Mouse (Mus musculus) urinary bladder, adult 2 months (tissue): ENCODE measurements around the gene Sclt1. TPM values are rescaled to one million over a fixed set of nuclear protein-coding genes. Genes with fewer than 3 reads are reported as not detected.
"Not testable (repeated sequence)": the region's sequence is repeated elsewhere in the genome, so short reads cannot be mapped to it uniquely, and the experiment has no call there.

Experiments used
- DNase-seq: peaks from one replicate; pipeline ENCODE4 v3.0.0; 2022; ENCODE audit warnings: low spot score
- polyA plus RNA-seq: library from polyadenylated mRNA; depleted of rRNA; stranded (reverse); fragments of >200 nt; gene quantifications from 2 replicates; pipeline ENCODE4 v1.2.3, GENCODE M21; 2012; rRNA removed

Gene Sclt1
- 6.1 and 6.5 TPM in 2 replicates for polyA plus RNA-seq

- peak; percentile 90 for DNase-seq
Observed at GRCm38 (mm10) chr3:41742278-41742934, at the start of gene Sclt1, which contains the start of gene D3Ertd751e. Gene Sclt1 (minus strand): TSS chr3:41742514. Gene D3Ertd751e (plus strand): TSS chr3:41742611.

GRCm38 (mm10) chr3:41762091-41762490 lies 19.8 kb upstream of the Sclt1 start:
- DNase-seq: no peak

GRCm38 (mm10) chr3:41754556-41754955 lies 12.2 kb upstream of the Sclt1 start:
- no peak for DNase-seq

- DNase-seq: no peak
Observed at GRCm38 (mm10) chr3:41743436-41743835, 1.1 kb upstream of the Sclt1 start.

DNA sequence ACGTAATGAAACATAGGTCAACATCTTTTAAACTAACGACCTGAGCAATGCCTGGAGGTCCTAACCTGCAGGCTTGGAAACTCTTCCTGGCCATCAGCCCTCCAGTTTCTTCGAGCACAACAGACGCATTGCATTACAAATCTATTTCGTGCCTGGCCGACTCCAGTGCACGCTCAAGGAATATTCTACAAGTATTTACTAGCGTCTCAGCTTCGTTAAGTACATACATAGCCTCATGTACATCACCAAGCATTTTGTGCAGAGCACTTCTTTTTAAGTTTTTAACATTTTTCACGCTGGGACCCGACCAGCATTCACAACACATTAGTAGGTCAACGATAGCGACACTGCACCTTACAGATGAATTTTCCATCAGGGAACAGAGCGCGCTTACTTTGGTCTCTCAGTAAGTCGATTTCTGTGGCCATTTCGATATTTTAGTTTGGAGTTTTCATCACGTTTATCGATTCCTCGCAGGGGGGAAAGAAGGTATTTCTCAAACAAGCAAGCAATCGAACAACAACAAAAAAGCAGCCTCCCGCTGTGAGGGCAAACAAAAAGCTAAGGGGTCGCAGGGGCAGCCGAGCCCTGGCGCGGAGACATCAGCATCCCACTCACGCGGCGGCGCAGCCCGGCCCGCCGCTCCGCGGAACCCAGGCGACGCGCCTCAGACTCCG lies 575 bp downstream of the Sclt1 start:
- no peak for DNase-seq

DNA sequence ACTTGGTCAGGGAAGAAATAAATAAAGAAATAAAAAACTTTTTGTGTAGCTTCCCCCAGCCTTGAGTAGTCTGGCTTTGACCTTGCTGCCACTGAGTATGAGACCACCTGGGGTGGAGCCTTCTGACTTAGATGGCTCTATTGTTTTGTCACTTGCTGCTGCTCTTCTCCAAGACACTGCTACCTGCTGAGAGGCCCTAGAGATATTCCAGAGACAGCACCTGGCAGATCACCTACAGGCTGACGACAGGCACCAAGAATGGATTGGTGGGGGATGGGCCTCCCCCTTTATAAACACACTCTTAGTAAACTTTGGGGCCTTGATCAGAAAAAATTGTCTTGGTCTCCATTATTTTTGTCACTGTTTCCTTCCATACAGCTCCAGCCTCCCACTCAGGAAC lies 46.6 kb downstream of the Sclt1 start:
- DNase-seq: no peak

- DNase-seq: no peak
Observed at GRCm38 (mm10) chr3:41692440-41693142, 49.7 kb downstream of the Sclt1 start.

GRCm38 (mm10) chr3:41690114-41690640 lies 52.1 kb downstream of the Sclt1 start:
- DNase-seq: not testable (repeated sequence)

GRCm38 (mm10) chr3:41686396-41686795 lies 55.9 kb downstream of the Sclt1 start:
- no peak for DNase-seq

DNA sequence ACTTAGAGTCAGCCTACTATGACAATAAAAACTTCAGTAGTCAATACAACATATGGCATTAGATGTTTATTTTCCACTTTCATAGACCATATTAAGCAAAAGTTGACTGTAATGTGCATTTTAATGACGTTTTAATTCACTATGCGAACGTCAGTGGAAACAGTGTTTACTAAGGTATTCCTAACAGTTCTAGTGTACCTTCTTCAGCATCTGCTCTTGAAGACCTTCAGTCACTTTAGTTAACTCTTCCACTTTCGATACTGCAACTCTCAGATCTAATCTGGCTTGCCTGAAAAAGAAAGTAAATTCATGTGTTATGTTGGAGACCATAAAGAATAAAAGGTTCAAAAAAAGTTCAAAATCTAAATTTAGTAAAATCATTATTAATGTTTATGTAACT lies 60.2 kb downstream of the Sclt1 start:
- no peak for DNase-seq

- DNase-seq: no peak
Observed at GRCm38 (mm10) chr3:41676648-41677047, 65.7 kb downstream of the Sclt1 start.

DNA sequence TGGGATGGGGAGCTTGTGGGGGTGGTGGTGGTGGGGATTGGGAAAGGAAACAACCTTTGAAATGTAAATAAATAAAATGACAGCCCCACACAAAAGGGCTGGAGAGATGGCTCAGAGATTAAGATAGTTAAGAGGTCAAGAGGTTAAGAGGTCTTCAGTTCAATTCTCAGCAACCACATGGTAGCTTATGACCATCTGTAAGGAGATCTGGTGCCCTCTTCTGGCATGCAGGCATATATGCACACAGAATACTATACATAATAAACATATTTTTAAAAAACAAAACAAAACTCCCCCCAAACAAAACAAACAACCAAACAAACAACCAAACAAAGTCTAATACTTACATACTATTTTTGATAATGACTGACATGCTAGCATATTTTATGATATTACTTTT lies 67.5 kb downstream of the Sclt1 start:
- DNase-seq: no peak

DNA sequence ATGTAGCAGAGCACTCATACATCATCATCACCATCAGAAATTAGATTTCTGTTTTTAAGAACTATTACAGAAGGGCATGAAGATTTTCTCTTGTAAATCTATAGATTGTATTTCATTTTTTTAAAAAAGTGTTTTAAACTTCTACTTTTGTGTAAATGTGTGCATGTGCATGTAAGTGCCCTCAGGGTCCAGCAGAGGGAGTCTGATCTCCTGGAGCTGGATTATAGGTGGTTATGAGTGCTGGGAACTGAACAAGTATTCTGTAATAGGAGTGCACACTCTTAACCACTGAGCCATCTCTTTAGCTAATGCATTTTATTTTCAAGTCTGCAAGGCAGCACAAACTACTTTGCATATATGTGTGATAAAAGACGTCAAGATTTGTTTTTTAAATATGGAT lies 86.7 kb downstream of the Sclt1 start:
- no peak for DNase-seq

DNA sequence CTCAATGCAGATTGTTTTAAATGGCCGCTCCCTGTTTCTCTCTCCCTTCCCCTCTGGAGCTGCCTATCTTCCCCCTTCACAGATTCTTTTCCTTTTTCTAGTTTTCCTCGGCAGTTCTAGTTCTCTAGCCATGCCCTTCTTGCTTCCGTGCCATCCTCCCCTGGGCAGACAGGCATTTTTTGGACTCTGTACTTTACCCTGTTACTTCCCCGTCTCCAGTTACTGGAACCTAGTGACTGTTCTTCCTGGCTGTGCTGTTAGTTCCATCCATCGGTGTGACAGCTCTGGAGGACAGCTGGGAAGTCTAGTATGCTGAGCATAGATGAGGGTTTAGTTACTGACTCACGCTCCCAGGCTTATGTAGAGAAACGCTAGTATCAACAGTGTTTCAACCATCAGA lies 121.3 kb downstream of the Sclt1 start:
- no peak for DNase-seq

DNA sequence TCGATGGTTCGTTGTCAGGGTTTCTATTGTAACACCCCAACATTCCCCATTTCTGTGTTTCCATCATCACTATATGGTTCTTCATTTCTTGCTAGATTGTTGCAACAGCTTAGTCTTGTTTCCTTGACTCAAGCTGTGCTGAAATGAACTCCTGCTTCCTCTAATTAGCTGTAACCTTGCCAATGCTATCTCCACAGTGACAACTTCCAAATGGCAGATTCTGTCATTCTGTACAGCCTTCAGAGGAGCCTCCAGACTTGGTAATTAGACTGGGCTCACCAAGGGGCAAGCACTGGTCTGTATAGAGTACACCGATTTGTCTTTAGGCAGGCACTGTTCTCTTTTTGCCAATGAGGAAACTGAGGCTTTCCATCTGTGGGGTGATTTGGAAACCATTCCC lies 123.8 kb downstream of the Sclt1 start:
- DNase-seq: no peak

DNA sequence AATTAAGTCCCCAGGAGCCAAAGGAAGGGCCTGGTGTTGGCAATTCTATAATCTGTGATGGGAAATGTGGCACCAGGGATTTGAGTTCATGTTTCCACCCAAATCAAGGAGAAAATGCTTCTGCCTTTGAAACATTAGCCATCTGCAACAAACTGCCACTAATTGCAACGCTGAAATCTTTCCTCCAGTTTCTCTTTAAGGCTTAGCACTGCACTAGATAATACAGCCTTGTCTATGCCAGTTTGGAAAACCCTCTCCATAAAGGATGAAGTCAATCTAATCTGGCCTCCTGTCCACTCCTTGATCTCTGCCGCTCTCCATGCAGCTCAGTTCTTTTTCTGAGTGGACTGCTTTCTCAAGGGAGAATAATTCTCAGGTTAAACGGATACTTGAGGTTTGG lies 124.3 kb downstream of the Sclt1 start:
- DNase-seq: no peak

DNA sequence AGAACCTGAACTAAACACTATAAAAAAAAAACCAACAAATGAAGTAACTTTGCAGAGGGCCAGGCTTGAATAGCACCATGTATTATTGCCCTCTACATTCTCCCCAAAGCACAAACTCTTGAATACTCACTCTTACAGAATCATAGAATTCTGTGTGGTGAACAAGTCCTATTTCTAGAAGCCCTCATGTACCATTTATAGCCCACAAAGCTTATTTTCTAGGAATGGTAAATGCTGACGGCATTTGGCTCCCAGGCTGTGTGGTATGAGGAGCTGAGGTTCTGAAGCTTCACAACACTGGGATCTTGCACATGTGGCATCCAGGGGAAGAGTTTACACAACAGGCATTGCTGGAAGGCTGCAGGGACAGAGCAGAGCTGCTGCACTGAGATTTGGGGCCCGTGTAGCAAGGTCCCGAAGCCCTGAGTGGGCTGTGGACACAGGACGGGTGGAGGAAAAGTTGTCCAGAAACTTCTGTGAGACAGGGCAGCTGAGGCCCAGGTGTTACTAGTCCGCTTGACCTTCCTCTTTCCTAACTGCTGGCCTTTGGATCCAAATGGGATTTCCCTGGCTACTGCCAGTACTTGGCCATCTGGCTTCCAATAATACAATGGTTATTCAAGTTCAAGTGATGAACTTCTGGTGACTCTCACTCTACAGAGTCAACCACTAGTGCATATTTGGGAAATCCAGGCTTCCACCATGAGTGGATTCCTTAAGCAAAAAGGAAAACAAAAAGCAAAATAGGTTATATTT lies 127.9 kb downstream of the Sclt1 start:
- no peak for DNase-seq

GRCm38 (mm10) chr3:41613706-41614105 lies 128.6 kb downstream of the Sclt1 start:
- DNase-seq: no peak

DNA sequence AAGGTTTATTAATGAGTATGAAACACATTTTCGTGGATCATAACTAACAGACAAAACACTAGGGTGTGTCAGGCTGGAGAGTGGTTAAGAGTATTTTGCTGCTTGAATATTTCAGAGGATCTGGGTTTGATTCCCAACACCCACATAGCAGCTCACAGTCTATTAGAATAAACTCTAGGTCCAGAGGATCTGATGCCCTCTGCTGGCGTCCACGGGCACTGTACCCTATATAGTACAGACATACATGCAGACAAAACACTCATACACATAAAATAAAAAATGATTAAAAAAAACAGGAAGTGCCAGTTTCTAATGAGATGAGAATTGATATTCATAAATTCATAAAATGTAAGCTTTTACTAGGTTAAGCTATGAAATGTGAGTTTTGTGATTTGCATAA lies 130.1 kb downstream of the Sclt1 start:
- DNase-seq: no peak

- DNase-seq: no peak
Observed at GRCm38 (mm10) chr3:41609071-41609470, 133.2 kb downstream of the Sclt1 start.

DNA sequence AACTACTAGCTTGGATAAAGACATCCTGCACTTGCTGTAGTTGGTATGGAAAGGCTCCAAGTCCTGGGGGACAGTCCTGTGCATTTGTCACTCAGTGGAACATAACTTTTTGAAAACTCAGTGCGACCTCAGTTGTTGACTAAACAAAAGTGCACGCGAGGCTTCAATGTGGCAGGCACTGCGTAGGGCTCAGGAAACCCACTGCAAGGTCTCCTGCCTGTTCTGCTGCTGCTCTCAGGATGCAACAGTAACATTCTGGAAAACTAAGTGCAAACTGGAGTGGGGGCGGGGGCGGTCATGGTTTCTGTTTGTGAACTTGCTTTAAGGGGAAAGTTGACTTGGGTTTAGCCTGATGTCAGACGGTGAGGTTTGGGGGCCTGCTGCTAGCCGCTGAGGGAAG lies 134.8 kb downstream of the Sclt1 start:
- DNase-seq: no peak

- DNase-seq: no peak
Observed at GRCm38 (mm10) chr3:41607050-41607449, 135.3 kb downstream of the Sclt1 start.
